Mouse (Mus musculus) midbrain, embryonic 16.5 days (tissue): ENCODE results near the gene Surf4. TPM values are rescaled to one million over a fixed set of nuclear protein-coding genes. Genes with fewer than 3 reads are reported as not detected.

ENCODE experiments used
- ATAC-seq: fragments of 200-750 bp; cut with Nextera tagmentation; 2 replicates; pipeline ENCODE4 v1.8.0; 2017; ENCODE audit warnings: moderate TSS enrichment
- H3K27ac ChIP-seq: fragments of 300-500 bp; sonication (generic); 2 replicates; pipeline ENCODE4 v1.5.1; 2014; ENCODE audit warnings: mild to moderate bottlenecking, low read length, mixed read lengths
- H3K27me3 ChIP-seq: fragments of 300-500 bp; sonication (generic); 2 replicates; pipeline ENCODE4 v1.6.1; 2014; ENCODE audit warnings: low read depth, low read length, mixed read lengths; ENCODE audit not compliant: control insufficient read depth, insufficient read depth
- H3K36me3 ChIP-seq: fragments of 300-500 bp; sonication (generic); 2 replicates; pipeline ENCODE4 v1.6.1; 2014; ENCODE audit warnings: mild to moderate bottlenecking, low read length, moderate library complexity, mixed read lengths; ENCODE audit not compliant: control insufficient read depth, insufficient read depth
- H3K4me1 ChIP-seq: fragments of 300-500 bp; sonication (generic); 2 replicates; pipeline ENCODE4 v1.6.1; 2014; ENCODE audit warnings: mild to moderate bottlenecking, low read length, mixed read lengths; ENCODE audit not compliant: control insufficient read depth, insufficient read depth
- H3K4me2 ChIP-seq: fragments of 300-500 bp; sonication (generic); 2 replicates; pipeline ENCODE4 v1.6.1; 2014; ENCODE audit warnings: mild to moderate bottlenecking, low read length, mixed read lengths
- H3K4me3 ChIP-seq: fragments of 300-500 bp; sonication (generic); 2 replicates; pipeline ENCODE4 v1.5.1; 2014; ENCODE audit warnings: low read depth, mild to moderate bottlenecking, low read length, moderate library complexity, mixed read lengths
- H3K9ac ChIP-seq: fragments of 300-500 bp; sonication (generic); 2 replicates; pipeline ENCODE4 v1.6.1; 2014; ENCODE audit warnings: low read depth, low read length, mixed read lengths
- H3K9me3 ChIP-seq: fragments of 300-500 bp; sonication (generic); replicated peaks from 2 replicates; pipeline ENCODE4 v1.6.1; 2014; ENCODE audit warnings: mild to moderate bottlenecking, low read length, mixed read lengths; ENCODE audit not compliant: control insufficient read depth, poor library complexity, severe bottlenecking
- WGBS: fragments of 180-500 bp; shearing (Covaris S2); extraction: QIAGEN DNeasy Blood & Tissue Kit; methylation state at CpG from one replicate; pipeline ENCODE4 v1.1.7; 2014; 5-methylcytosine and 5-hydroxymethylcytosine counted together
- polyA plus RNA-seq: library from polyadenylated mRNA; unstranded; fragments of >200 nt; fragmentation: Nextera tagmentation; extraction: Ambion mirVana; gene quantifications from 2 replicates; pipeline ENCODE4 v1.2.1, GENCODE M21; 2015

Gene Surf4
- polyA plus RNA-seq, 1 experiment from 2014 or later, result 99.9 TPM

GRCm38 (mm10) chr2:26957488-26957859 is 23.7 kb upstream of the Surf4 start:
- Histone ChIP-seq H3K36me3 (peaks cover 35% of the 10 kb centered on the region), H3K4me1 (peaks cover 13% of the 10 kb centered on the region), H3K27ac (no peak overlapping the region), H3K9me3 (no peaks in the 10 kb centered on the region), H3K4me3 (no peak overlapping the region), H3K4me2 (no peak overlapping the region), H3K27me3 (no peaks in the 10 kb centered on the region), H3K9ac (no peak overlapping the region)
- 84% methylated on average over 2 of the region's 2 CpGs for WGBS
- ATAC-seq, result no peak

- H3K4me1 ChIP-seq, result peaks cover 8% of the 10 kb centered on the region
- H3K4me2 ChIP-seq, result no peak overlapping the region
- H3K27me3 ChIP-seq, result no peaks in the 10 kb centered on the region
- H3K9ac ChIP-seq, result no peak overlapping the region
- ATAC-seq, result no peak
- H3K4me3 ChIP-seq, result no peak overlapping the region
- peaks cover 35% of the 10 kb centered on the region for H3K36me3 ChIP-seq
- no peak overlapping the region for H3K27ac ChIP-seq
- no peaks in the 10 kb centered on the region for H3K9me3 ChIP-seq
- WGBS, result 95% methylated on average over 12 of the region's 12 CpGs
Observed at GRCm38 (mm10) chr2:26956811-26957487, 23.2 kb upstream of the Surf4 start.

GRCm38 (mm10) chr2:26954735-26955395 is 21.1 kb upstream of the Surf4 start:
- no peaks in the 10 kb centered on the region for H3K9me3 ChIP-seq
- H3K36me3 ChIP-seq, result peaks cover 42% of the 10 kb centered on the region

DNA sequence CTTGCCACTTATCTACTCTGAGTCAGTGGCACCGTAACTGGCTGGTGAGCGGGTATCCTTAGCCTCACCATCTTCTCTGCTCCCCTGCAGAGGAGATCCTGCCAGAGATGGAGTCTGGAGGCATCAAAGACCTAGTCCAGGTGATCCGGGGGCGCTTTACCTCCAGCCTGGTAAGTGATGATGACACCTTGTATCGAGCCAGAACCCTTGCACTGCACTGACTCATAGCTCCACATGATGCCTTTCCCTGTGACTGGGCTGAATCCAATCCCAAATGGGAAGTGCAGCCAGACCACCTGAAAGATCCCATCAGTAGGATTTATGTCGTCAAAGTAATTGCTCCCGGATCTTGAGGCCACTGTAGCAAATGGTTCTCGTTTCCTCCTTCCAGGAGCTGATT is 19.1 kb upstream of the Surf4 start:
- peaks cover 32% of the 10 kb centered on the region for H3K36me3 ChIP-seq
- no peaks in the 10 kb centered on the region for H3K9me3 ChIP-seq
- no peak overlapping the region for H3K27ac ChIP-seq
- no peak overlapping the region for H3K4me2 ChIP-seq
- no peak overlapping the region for H3K4me3 ChIP-seq
- no peaks in the 10 kb centered on the region for H3K27me3 ChIP-seq
- ATAC-seq, result no peak
- WGBS, result 95% methylated on average over 8 of the region's 8 CpGs
- H3K4me1 ChIP-seq, result no peaks in the 10 kb centered on the region
- H3K9ac ChIP-seq, result no peak overlapping the region

More at GRCm38 (mm10) chr2:26954735-26955395, 21.1 kb upstream of the Surf4 start:
- no peak for ATAC-seq
- Histone ChIP-seq H3K9ac (no peak overlapping the region), H3K27ac (no peak overlapping the region), H3K4me3 (no peak overlapping the region), H3K4me1 (no peaks in the 10 kb centered on the region), H3K4me2 (no peak overlapping the region), H3K27me3 (no peaks in the 10 kb centered on the region)
- WGBS, result 94% methylated on average over 2 of the region's 2 CpGs

GRCm38 (mm10) chr2:26952193-26952592 is 18.5 kb upstream of the Surf4 start:
- H3K9me3 ChIP-seq, result no peaks in the 10 kb centered on the region
- no peaks in the 10 kb centered on the region for H3K4me1 ChIP-seq
- no peak overlapping the region for H3K9ac ChIP-seq
- peaks cover 26% of the 10 kb centered on the region for H3K36me3 ChIP-seq
- H3K4me3 ChIP-seq, result no peak overlapping the region
- H3K27ac ChIP-seq, result no peak overlapping the region
- ATAC-seq, result no peak
- H3K27me3 ChIP-seq, result no peaks in the 10 kb centered on the region
- no peak overlapping the region for H3K4me2 ChIP-seq
- 93% methylated on average over 4 of the region's 4 CpGs for WGBS

- no peak overlapping the region for H3K27ac ChIP-seq
- no peak overlapping the region for H3K4me2 ChIP-seq
- no peak overlapping the region for H3K9ac ChIP-seq
- no peaks in the 10 kb centered on the region for H3K27me3 ChIP-seq
- H3K4me1 ChIP-seq, result no peaks in the 10 kb centered on the region
- WGBS, result 88% methylated on average over 8 of the region's 8 CpGs
- H3K9me3 ChIP-seq, result no peaks in the 10 kb centered on the region
- H3K4me3 ChIP-seq, result no peak overlapping the region
- ATAC-seq, result no peak
- peaks cover 22% of the 10 kb centered on the region for H3K36me3 ChIP-seq
Observed at GRCm38 (mm10) chr2:26951346-26951905, 17.7 kb upstream of the Surf4 start.

DNA sequence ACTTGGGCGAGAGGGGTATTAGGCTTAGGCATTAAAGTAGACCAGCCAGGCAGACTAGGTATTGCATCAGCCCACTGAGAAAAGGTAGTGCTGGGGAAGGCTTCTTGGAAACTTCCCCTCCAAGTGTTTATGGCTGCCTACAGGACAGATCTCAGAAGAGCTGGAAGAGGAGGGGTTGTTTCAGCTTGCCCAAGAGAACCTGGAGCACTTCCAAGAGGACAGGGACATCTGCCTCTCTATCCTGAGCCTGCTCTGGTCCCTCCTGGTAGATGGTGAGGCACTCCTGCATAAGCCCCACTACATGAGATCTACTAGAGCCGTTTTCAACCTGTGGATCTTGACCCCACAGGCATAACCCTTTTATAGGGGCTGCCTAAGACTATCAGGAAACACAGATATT is 16.7 kb upstream of the Surf4 start:
- Histone ChIP-seq H3K27ac (no peak overlapping the region), H3K4me1 (no peaks in the 10 kb centered on the region), H3K27me3 (no peaks in the 10 kb centered on the region), H3K4me3 (no peak overlapping the region), H3K4me2 (no peak overlapping the region), H3K9ac (no peak overlapping the region), H3K9me3 (no peaks in the 10 kb centered on the region), H3K36me3 (peaks cover 22% of the 10 kb centered on the region)
- 90% methylated on average over 2 of the region's 2 CpGs for WGBS
- no peak for ATAC-seq

DNA sequence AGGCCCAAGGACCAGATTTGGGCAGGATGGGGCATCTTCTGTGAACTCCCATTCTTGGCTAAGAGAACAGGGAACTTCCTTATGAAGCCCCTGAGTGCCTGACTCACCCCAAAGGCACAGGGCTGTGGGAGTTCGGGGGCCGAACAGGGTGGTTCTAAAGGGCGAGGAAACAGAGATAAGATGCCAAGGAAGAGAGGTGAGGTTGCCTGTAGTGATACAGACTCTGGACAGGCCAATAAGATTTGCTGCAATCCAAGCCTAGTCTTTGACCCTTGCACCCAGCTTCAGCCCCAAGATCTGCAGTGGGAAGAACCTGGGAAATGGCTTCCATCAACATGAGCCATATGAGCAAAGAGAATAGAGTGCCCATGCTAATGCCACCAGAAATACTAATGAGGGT is 9.5 kb upstream of the Surf4 start:
- no peaks in the 10 kb centered on the region for H3K4me1 ChIP-seq
- H3K4me2 ChIP-seq, result no peak overlapping the region
- H3K4me3 ChIP-seq, result no peak overlapping the region
- no peak for ATAC-seq
- no peaks in the 10 kb centered on the region; the same call in 1 of the 2 replicates for H3K27me3 ChIP-seq
- no peaks in the 10 kb centered on the region for H3K36me3 ChIP-seq
- WGBS, result 84% methylated on average over 3 of the region's 3 CpGs
- H3K9ac ChIP-seq, result no peak overlapping the region
- H3K27ac ChIP-seq, result no peak overlapping the region
- no peaks in the 10 kb centered on the region for H3K9me3 ChIP-seq

- H3K4me3 ChIP-seq, result no peak overlapping the region
- no peak overlapping the region for H3K9ac ChIP-seq
- no peaks in the 10 kb centered on the region for H3K9me3 ChIP-seq
- no peak overlapping the region for H3K4me2 ChIP-seq
- no peak overlapping the region for H3K27ac ChIP-seq
- H3K4me1 ChIP-seq, result no peaks in the 10 kb centered on the region
- WGBS, result 44% methylated on average over 5 of the region's 5 CpGs
- no peak for ATAC-seq
- H3K27me3 ChIP-seq, result no peaks in the 10 kb centered on the region; the same call in 1 of the 2 replicates
- no peaks in the 10 kb centered on the region for H3K36me3 ChIP-seq
Observed at GRCm38 (mm10) chr2:26941539-26941938, 7.8 kb upstream of the Surf4 start.
